Mouse (Mus musculus) lung, embryonic 15.5 days (tissue): ENCODE data around the gene Lhfpl3. TPM values are rescaled to one million over a fixed set of nuclear protein-coding genes. Genes with fewer than 3 reads are reported as not detected.

Experiments
- ATAC-seq: fragments of 200-750 bp; cut with Nextera tagmentation; 2 replicates; pipeline ENCODE4 v1.8.0; 2017; ENCODE audit warnings: moderate number of reproducible peaks, borderline replicate concordance; ENCODE audit not compliant: low FRiP score, low TSS enrichment; ENCODE audit errors: extremely low read depth
- H3K27ac ChIP-seq: fragments of 300-500 bp; sonication (generic); 2 replicates; pipeline ENCODE4 v1.5.1; 2015; ENCODE audit warnings: moderate library complexity, mild to moderate bottlenecking, inconsistent platforms
- H3K27me3 ChIP-seq: fragments of 300-500 bp; sonication (generic); 2 replicates; pipeline ENCODE4 v1.6.1; 2015; ENCODE audit warnings: inconsistent platforms
- H3K36me3 ChIP-seq: fragments of 300-500 bp; sonication (generic); 2 replicates; pipeline ENCODE4 v1.6.1; 2015; ENCODE audit warnings: inconsistent platforms
- H3K4me1 ChIP-seq: fragments of 300-500 bp; sonication (generic); 2 replicates; pipeline ENCODE4 v1.6.1; 2015; ENCODE audit warnings: inconsistent platforms
- H3K4me2 ChIP-seq: fragments of 300-500 bp; sonication (generic); 2 replicates; pipeline ENCODE4 v1.6.1; 2015; ENCODE audit warnings: inconsistent platforms, mild to moderate bottlenecking, moderate library complexity
- H3K4me3 ChIP-seq: fragments of 300-500 bp; sonication (generic); 2 replicates; pipeline ENCODE4 v1.5.1; 2015; ENCODE audit warnings: mild to moderate bottlenecking, inconsistent platforms
- H3K9ac ChIP-seq: fragments of 300-500 bp; sonication (generic); 2 replicates; pipeline ENCODE4 v1.6.1; 2015; ENCODE audit warnings: inconsistent platforms
- H3K9me3 ChIP-seq: fragments of 300-500 bp; sonication (generic); 2 replicates; pipeline ENCODE4 v1.6.1; 2016; ENCODE audit warnings: inconsistent platforms
- WGBS: fragments of 180-500 bp; shearing (Covaris S2); methylation state at CpG from one replicate; pipeline ENCODE4 v1.1.7; 2015; 5-methylcytosine and 5-hydroxymethylcytosine counted together
- polyA plus RNA-seq: library from polyadenylated mRNA; unstranded; fragments of >200 nt; fragmentation: Nextera tagmentation; extraction: Ambion mirVana; gene quantifications from 2 replicates; pipeline ENCODE4 v1.2.1, GENCODE M21; 2015

Gene Lhfpl3
- polyA plus RNA-seq, 1 experiment from 2014 or later, result 0.07 TPM

- no peak overlapping the region for H3K4me3 ChIP-seq
- 47% methylated on average over 4 of the region's 4 CpGs for WGBS
- H3K36me3 ChIP-seq, result no peaks in the 10 kb centered on the region
- no peak for ATAC-seq
- H3K27me3 ChIP-seq, result no peaks in the 10 kb centered on the region
- H3K9me3 ChIP-seq, result no peaks in the 10 kb centered on the region
- no peak overlapping the region for H3K27ac ChIP-seq
- H3K9ac ChIP-seq, result no peak overlapping the region
- H3K4me1 ChIP-seq, result no peaks in the 10 kb centered on the region
- H3K4me2 ChIP-seq, result no peak overlapping the region
Observed at GRCm38 (mm10) chr5:22856480-22856879, 110.6 kb downstream of the Lhfpl3 start.

GRCm38 (mm10) chr5:22861399-22861798 lies 115.5 kb downstream of the Lhfpl3 start:
- Histone ChIP-seq H3K4me3 (no peak overlapping the region), H3K36me3 (no peaks in the 10 kb centered on the region), H3K9me3 (no peaks in the 10 kb centered on the region), H3K27ac (no peak overlapping the region), H3K4me1 (no peaks in the 10 kb centered on the region), H3K4me2 (no peak overlapping the region), H3K9ac (no peak overlapping the region), H3K27me3 (no peaks in the 10 kb centered on the region)
- ATAC-seq, result no peak
- WGBS, result 46% methylated on average over 1 of the region's 1 CpGs

GRCm38 (mm10) chr5:22869031-22869430 lies 123.2 kb downstream of the Lhfpl3 start:
- WGBS, result 88% methylated on average over 5 of the region's 5 CpGs
- H3K27me3 ChIP-seq, result no peaks in the 10 kb centered on the region

GRCm38 (mm10) chr5:22872417-22872816 lies 126.6 kb downstream of the Lhfpl3 start:
- H3K27ac ChIP-seq, result no peak overlapping the region
- no peak overlapping the region for H3K4me3 ChIP-seq
- H3K9ac ChIP-seq, result no peak overlapping the region
- H3K9me3 ChIP-seq, result no peaks in the 10 kb centered on the region
- no peak for ATAC-seq
- no peaks in the 10 kb centered on the region for H3K4me1 ChIP-seq
- WGBS, result 93% methylated on average over 1 of the region's 1 CpGs
- H3K27me3 ChIP-seq, result no peaks in the 10 kb centered on the region
- H3K4me2 ChIP-seq, result no peak overlapping the region
- no peaks in the 10 kb centered on the region for H3K36me3 ChIP-seq

More at GRCm38 (mm10) chr5:22869031-22869430, 123.2 kb downstream of the Lhfpl3 start:
- no peak overlapping the region for H3K4me3 ChIP-seq
- no peaks in the 10 kb centered on the region for H3K9me3 ChIP-seq
- no peaks in the 10 kb centered on the region for H3K36me3 ChIP-seq
- H3K4me1 ChIP-seq, result no peaks in the 10 kb centered on the region
- H3K9ac ChIP-seq, result no peak overlapping the region
- ATAC-seq, result no peak
- no peak overlapping the region for H3K4me2 ChIP-seq
- H3K27ac ChIP-seq, result no peak overlapping the region

- H3K4me3 ChIP-seq, result no peak overlapping the region
- 71% methylated on average over 3 of the region's 3 CpGs for WGBS
- no peak for ATAC-seq
Observed at GRCm38 (mm10) chr5:22888345-22888744, 142.5 kb downstream of the Lhfpl3 start.

GRCm38 (mm10) chr5:22889481-22889880 lies 143.6 kb downstream of the Lhfpl3 start:
- H3K4me1 ChIP-seq, result no peaks in the 10 kb centered on the region
- WGBS, result 58% methylated on average over 4 of the region's 4 CpGs
- no peaks in the 10 kb centered on the region for H3K27me3 ChIP-seq
- no peaks in the 10 kb centered on the region for H3K9me3 ChIP-seq
- no peaks in the 10 kb centered on the region for H3K36me3 ChIP-seq
- H3K27ac ChIP-seq, result no peak overlapping the region
- no peak for ATAC-seq
- no peak overlapping the region for H3K9ac ChIP-seq
- H3K4me3 ChIP-seq, result no peak overlapping the region
- no peak overlapping the region for H3K4me2 ChIP-seq

More at GRCm38 (mm10) chr5:22888345-22888744, 142.5 kb downstream of the Lhfpl3 start:
- Histone ChIP-seq H3K27ac (no peak overlapping the region), H3K4me1 (no peaks in the 10 kb centered on the region), H3K9ac (no peak overlapping the region), H3K36me3 (no peaks in the 10 kb centered on the region), H3K27me3 (no peaks in the 10 kb centered on the region), H3K4me2 (no peak overlapping the region), H3K9me3 (no peaks in the 10 kb centered on the region)

- H3K9ac ChIP-seq, result no peak overlapping the region
- no peaks in the 10 kb centered on the region for H3K9me3 ChIP-seq
- H3K27ac ChIP-seq, result no peak overlapping the region
- H3K4me1 ChIP-seq, result no peaks in the 10 kb centered on the region
- no peak overlapping the region for H3K4me3 ChIP-seq
- H3K4me2 ChIP-seq, result no peak overlapping the region
- WGBS, result 75% methylated on average over 3 of the region's 3 CpGs
- no peaks in the 10 kb centered on the region for H3K27me3 ChIP-seq
- no peak for ATAC-seq
- H3K36me3 ChIP-seq, result no peaks in the 10 kb centered on the region
Observed at GRCm38 (mm10) chr5:22897228-22897627, 151.4 kb downstream of the Lhfpl3 start.

- Histone ChIP-seq H3K9ac (no peak overlapping the region), H3K9me3 (no peaks in the 10 kb centered on the region), H3K4me3 (no peak overlapping the region), H3K4me2 (no peak overlapping the region), H3K27ac (no peak overlapping the region), H3K27me3 (no peaks in the 10 kb centered on the region), H3K36me3 (no peaks in the 10 kb centered on the region), H3K4me1 (no peaks in the 10 kb centered on the region)
- WGBS, result 59% methylated on average over 7 of the region's 7 CpGs
- no peak for ATAC-seq
Observed at GRCm38 (mm10) chr5:22897656-22898289, 151.9 kb downstream of the Lhfpl3 start.

- no peak overlapping the region for H3K4me2 ChIP-seq
- no peak for ATAC-seq
- no peak overlapping the region for H3K9ac ChIP-seq
- no peaks in the 10 kb centered on the region for H3K27me3 ChIP-seq
- H3K4me3 ChIP-seq, result no peak overlapping the region
- WGBS, result 51% methylated on average over 2 of the region's 2 CpGs
- H3K36me3 ChIP-seq, result no peaks in the 10 kb centered on the region
- H3K9me3 ChIP-seq, result no peaks in the 10 kb centered on the region
- no peaks in the 10 kb centered on the region for H3K4me1 ChIP-seq
- no peak overlapping the region for H3K27ac ChIP-seq
Observed at GRCm38 (mm10) chr5:22898593-22898992, 152.7 kb downstream of the Lhfpl3 start.

GRCm38 (mm10) chr5:22899913-22900312 lies 154.1 kb downstream of the Lhfpl3 start:
- no peak overlapping the region for H3K27ac ChIP-seq
- H3K4me3 ChIP-seq, result no peak overlapping the region
- no peaks in the 10 kb centered on the region for H3K9me3 ChIP-seq
- H3K4me1 ChIP-seq, result no peaks in the 10 kb centered on the region
- no peaks in the 10 kb centered on the region for H3K27me3 ChIP-seq
- no peak for ATAC-seq
- H3K9ac ChIP-seq, result no peak overlapping the region
- no peaks in the 10 kb centered on the region for H3K36me3 ChIP-seq
- H3K4me2 ChIP-seq, result no peak overlapping the region

GRCm38 (mm10) chr5:22917197-22917596 lies 171.3 kb downstream of the Lhfpl3 start:
- H3K9ac ChIP-seq, result no peak overlapping the region
- WGBS, result 44% methylated on average over 1 of the region's 1 CpGs
- H3K4me1 ChIP-seq, result no peaks in the 10 kb centered on the region
- no peaks in the 10 kb centered on the region for H3K9me3 ChIP-seq
- no peak overlapping the region for H3K27ac ChIP-seq
- H3K4me2 ChIP-seq, result no peak overlapping the region
- H3K27me3 ChIP-seq, result no peaks in the 10 kb centered on the region
- no peak overlapping the region for H3K4me3 ChIP-seq
- no peaks in the 10 kb centered on the region for H3K36me3 ChIP-seq
- ATAC-seq, result no peak

GRCm38 (mm10) chr5:22926171-22926570 lies 180.3 kb downstream of the Lhfpl3 start:
- Histone ChIP-seq H3K36me3 (no peaks in the 10 kb centered on the region), H3K4me1 (no peaks in the 10 kb centered on the region), H3K9me3 (no peaks in the 10 kb centered on the region), H3K4me2 (no peak overlapping the region), H3K4me3 (no peak overlapping the region), H3K27me3 (no peaks in the 10 kb centered on the region), H3K9ac (no peak overlapping the region), H3K27ac (no peak overlapping the region)
- no peak for ATAC-seq

- no peak overlapping the region for H3K27ac ChIP-seq
- WGBS, result 42% methylated on average over 2 of the region's 2 CpGs
- ATAC-seq, result no peak
Observed at GRCm38 (mm10) chr5:22928746-22929145, 182.9 kb downstream of the Lhfpl3 start.

More at GRCm38 (mm10) chr5:22928746-22929145, 182.9 kb downstream of the Lhfpl3 start:
- Histone ChIP-seq H3K4me3 (no peak overlapping the region), H3K9ac (no peak overlapping the region), H3K36me3 (no peaks in the 10 kb centered on the region), H3K4me1 (no peaks in the 10 kb centered on the region), H3K9me3 (no peaks in the 10 kb centered on the region), H3K27me3 (no peaks in the 10 kb centered on the region), H3K4me2 (no peak overlapping the region)
